Mouse (Mus musculus): ENCODE measurements around the gene Htr1d. TPM values are rescaled to one million over a fixed set of nuclear protein-coding genes. Genes with fewer than 3 reads are reported as not detected.

The Htr1d gene
- total and polyA plus RNA-seq, 2 experiments from 2014 or later: 5.1 to 5.9 TPM

- no peaks in the 10 kb centered on the region for H3K36me3 ChIP-seq (ENCODE audit: insufficient read depth, low read length)
- ATAC-seq (ENCODE audit: low FRiP score): no peak
- no peak overlapping the region for H3K27ac ChIP-seq (ENCODE audit: low read depth, low read length)
- no peaks in the 10 kb centered on the region for H3K4me1 ChIP-seq (ENCODE audit: insufficient read depth, low read length)
- no peak overlapping the region for H3K9ac ChIP-seq (replicated peaks; ENCODE audit: low read length, poor library complexity, severe bottlenecking)
- 72% methylated on average over 11 of the region's 11 CpGs for WGBS
- H3K4me3 ChIP-seq (ENCODE audit: low read depth, low read length): no peak overlapping the region
- H3K9me3 ChIP-seq (ENCODE audit: low read length): no peaks in the 10 kb centered on the region
- no peak for DNase-seq (ENCODE audit: low spot score)
- H3K4me2 ChIP-seq (ENCODE audit: low read depth, low read length, poor library complexity, severe bottlenecking): no peak overlapping the region
- TF ChIP-seq CTCF (IDR thresholded peaks at IDR 0.05): no peak
- no peaks in the 10 kb centered on the region for H3K27me3 ChIP-seq (ENCODE audit: insufficient read depth, low read length)
Observed at GRCm38 (mm10) chr4:136407831-136408230, 15.5 kb upstream of the Htr1d start.

- no peak for TF ChIP-seq CTCF (IDR thresholded peaks at IDR 0.05)
- Histone ChIP-seq H3K4me1 (ENCODE audit: insufficient read depth, low read length) (no peaks in the 10 kb centered on the region), H3K9me3 (ENCODE audit: low read length) (no peaks in the 10 kb centered on the region), H3K4me2 (ENCODE audit: low read depth, low read length, poor library complexity, severe bottlenecking) (no peak overlapping the region), H3K27ac (ENCODE audit: low read depth, low read length) (no peak overlapping the region), H3K27me3 (ENCODE audit: insufficient read depth, low read length) (no peaks in the 10 kb centered on the region), H3K36me3 (ENCODE audit: insufficient read depth, low read length) (no peaks in the 10 kb centered on the region), H3K9ac (replicated peaks; ENCODE audit: low read length, poor library complexity, severe bottlenecking) (no peak overlapping the region), H3K4me3 (ENCODE audit: low read depth, low read length) (no peak overlapping the region)
- ATAC-seq (ENCODE audit: low FRiP score): no peak
- DNase-seq (ENCODE audit: low spot score): peak; percentile 38
- WGBS: 72% methylated on average over 10 of the region's 10 CpGs
Observed at GRCm38 (mm10) chr4:136411995-136412765, 11.1 kb upstream of the Htr1d start.

GRCm38 (mm10) chr4:136415477-136415876, 7.8 kb upstream of the Htr1d start:
- WGBS: 93% methylated on average over 9 of the region's 9 CpGs

GRCm38 (mm10) chr4:136418962-136419361, 4.4 kb upstream of the Htr1d start:
- DNase-seq (ENCODE audit: low spot score) (no peak), ATAC-seq (ENCODE audit: low FRiP score) (no peak)
- 12% methylated on average over 11 of the region's 11 CpGs for WGBS

More at GRCm38 (mm10) chr4:136415477-136415876, 7.8 kb upstream of the Htr1d start:
- Histone ChIP-seq H3K4me1 (ENCODE audit: insufficient read depth, low read length) (no peaks in the 10 kb centered on the region), H3K4me3 (ENCODE audit: low read depth, low read length) (no peak overlapping the region), H3K27me3 (ENCODE audit: insufficient read depth, low read length) (no peaks in the 10 kb centered on the region), H3K36me3 (ENCODE audit: insufficient read depth, low read length) (no peaks in the 10 kb centered on the region), H3K9me3 (ENCODE audit: low read length) (no peaks in the 10 kb centered on the region), H3K27ac (ENCODE audit: low read depth, low read length) (no peak overlapping the region), H3K9ac (replicated peaks; ENCODE audit: low read length, poor library complexity, severe bottlenecking) (no peak overlapping the region), H3K4me2 (ENCODE audit: low read depth, low read length, poor library complexity, severe bottlenecking) (no peak overlapping the region)
- no peak for DNase-seq (ENCODE audit: low spot score)
- no peak for ATAC-seq (ENCODE audit: low FRiP score)
- TF ChIP-seq CTCF (IDR thresholded peaks at IDR 0.05): no peak

GRCm38 (mm10) chr4:136419386-136419785, 3.9 kb upstream of the Htr1d start:
- H3K36me3 ChIP-seq (ENCODE audit: insufficient read depth, low read length): no peaks in the 10 kb centered on the region
- WGBS: 55% methylated on average over 6 of the region's 6 CpGs
- no peak for ATAC-seq (ENCODE audit: low FRiP score)

More at GRCm38 (mm10) chr4:136418962-136419361, 4.4 kb upstream of the Htr1d start:
- Histone ChIP-seq H3K9me3 (ENCODE audit: low read length) (no peaks in the 10 kb centered on the region), H3K27ac (ENCODE audit: low read depth, low read length) (no peak overlapping the region), H3K4me1 (ENCODE audit: insufficient read depth, low read length) (no peaks in the 10 kb centered on the region), H3K4me3 (ENCODE audit: low read depth, low read length) (no peak overlapping the region), H3K27me3 (ENCODE audit: insufficient read depth, low read length) (0 out of 2 replicates have a peak, but pooled peaks cover 6% of the 10 kb centered on the region), H3K9ac (replicated peaks; ENCODE audit: low read length, poor library complexity, severe bottlenecking) (no peak overlapping the region), H3K36me3 (ENCODE audit: insufficient read depth, low read length) (no peaks in the 10 kb centered on the region), H3K4me2 (ENCODE audit: low read depth, low read length, poor library complexity, severe bottlenecking) (no peak overlapping the region)
- no peak for TF ChIP-seq CTCF (IDR thresholded peaks at IDR 0.05)

More at GRCm38 (mm10) chr4:136419386-136419785, 3.9 kb upstream of the Htr1d start:
- no peaks in the 10 kb centered on the region for H3K4me1 ChIP-seq (ENCODE audit: insufficient read depth, low read length)
- H3K9me3 ChIP-seq (ENCODE audit: low read length): no peaks in the 10 kb centered on the region
- no peak overlapping the region for H3K4me3 ChIP-seq (ENCODE audit: low read depth, low read length)
- TF ChIP-seq CTCF (IDR thresholded peaks at IDR 0.05): no peak
- H3K27me3 ChIP-seq (ENCODE audit: insufficient read depth, low read length): 0 out of 2 replicates have a peak, but pooled peaks cover 6% of the 10 kb centered on the region
- DNase-seq (ENCODE audit: low spot score): no peak
- no peak overlapping the region for H3K4me2 ChIP-seq (ENCODE audit: low read depth, low read length, poor library complexity, severe bottlenecking)
- H3K9ac ChIP-seq (replicated peaks; ENCODE audit: low read length, poor library complexity, severe bottlenecking): no peak overlapping the region
- no peak overlapping the region for H3K27ac ChIP-seq (ENCODE audit: low read depth, low read length)

Measured in midbrain, postnatal 0 days (tissue).